Mouse (Mus musculus) midbrain, embryonic 14.5 days (tissue): ENCODE measurements at regions not wholly inside any gene's neighbourhood (a gene's known extent, or its start where the extent isn't known, plus 50 kb on each side); places are given as distances from the start of the nearest gene placed in this dataset.

Experiments used
- ATAC-seq: fragments of 200-750 bp; cut with Nextera tagmentation; 2 replicates; pipeline ENCODE4 v1.8.0; 2017; ENCODE audit warnings: moderate number of reproducible peaks, moderate library complexity; ENCODE audit not compliant: low FRiP score, low TSS enrichment
- DNase-seq: peaks from one replicate; pipeline ENCODE4 v3.0.0-alpha.2; 2015
- H3K27ac ChIP-seq: fragments of 300-500 bp; sonication (generic); replicated peaks from 2 replicates; pipeline ENCODE4 v1.5.1; 2014; ENCODE audit warnings: mild to moderate bottlenecking, low read depth, low read length, moderate library complexity
- H3K27me3 ChIP-seq: fragments of 300-500 bp; sonication (generic); 2 replicates; pipeline ENCODE4 v1.6.1; 2014; ENCODE audit warnings: low read length, control low read depth, mixed read lengths; ENCODE audit not compliant: control insufficient read depth, insufficient read depth
- H3K36me3 ChIP-seq: fragments of 300-500 bp; sonication (generic); 2 replicates; pipeline ENCODE4 v1.6.1; 2014; ENCODE audit warnings: low read length, control low read depth; ENCODE audit not compliant: control insufficient read depth, insufficient read depth
- H3K4me1 ChIP-seq: fragments of 300-500 bp; sonication (generic); 2 replicates; pipeline ENCODE4 v1.6.1; 2014; ENCODE audit warnings: mild to moderate bottlenecking, antibody characterized with exemption, low read length, control low read depth; ENCODE audit not compliant: control insufficient read depth, insufficient read depth
- H3K4me2 ChIP-seq: fragments of 300-500 bp; sonication (generic); 2 replicates; pipeline ENCODE4 v1.6.1; 2014; ENCODE audit warnings: mild to moderate bottlenecking, low read length, moderate library complexity
- H3K4me3 ChIP-seq: fragments of 300-500 bp; sonication (generic); replicated peaks from 2 replicates; pipeline ENCODE4 v1.5.1; 2014; ENCODE audit warnings: low read depth, low read length
- H3K9ac ChIP-seq: fragments of 300-500 bp; sonication (generic); replicated peaks from 2 replicates; pipeline ENCODE4 v1.6.1; 2014; ENCODE audit warnings: mild to moderate bottlenecking, low read length, moderate library complexity
- H3K9me3 ChIP-seq: fragments of 300-500 bp; sonication (generic); 2 replicates; pipeline ENCODE4 v1.6.1; 2016; ENCODE audit warnings: low read length, control low read depth, mixed read lengths; ENCODE audit not compliant: control insufficient read depth
- WGBS: fragments of 180-500 bp; shearing (Covaris S2); extraction: QIAGEN DNeasy Blood & Tissue Kit; methylation state at CpG from one replicate; pipeline ENCODE4 v1.1.7; 2014; 5-methylcytosine and 5-hydroxymethylcytosine counted together

- Histone ChIP-seq H3K27me3 (no peaks in the 10 kb centered on the region), H3K9ac (no peak overlapping the region), H3K36me3 (no peaks in the 10 kb centered on the region), H3K4me1 (no peaks in the 10 kb centered on the region; the same call in 1 of the 2 replicates), H3K27ac (no peak overlapping the region), H3K9me3 (no peaks in the 10 kb centered on the region), H3K4me3 (no peak overlapping the region), H3K4me2 (no peak overlapping the region)
- no peak for DNase-seq
- ATAC-seq, result no peak
Measured at GRCm38 (mm10) chr17:72993134-72993533, 75.0 kb downstream of the Lbh start.

- Histone ChIP-seq H3K9ac (no peak overlapping the region), H3K27ac (no peak overlapping the region), H3K36me3 (no peaks in the 10 kb centered on the region), H3K9me3 (no peaks in the 10 kb centered on the region), H3K27me3 (no peaks in the 10 kb centered on the region), H3K4me3 (no peak overlapping the region), H3K4me1 (no peaks in the 10 kb centered on the region; the same call in 1 of the 2 replicates), H3K4me2 (no peak overlapping the region)
- DNase-seq (no peak), ATAC-seq (no peak)
- WGBS, result 51% methylated on average over 7 of the region's 7 CpGs
Measured at GRCm38 (mm10) chr17:72993626-72994025, 75.5 kb downstream of the Lbh start.

GRCm38 (mm10) chr17:72996539-72996938 is 78.4 kb downstream of the Lbh start:
- no peaks in the 10 kb centered on the region; the same call in 1 of the 2 replicates for H3K4me1 ChIP-seq
- no peaks in the 10 kb centered on the region for H3K9me3 ChIP-seq
- WGBS, result 84% methylated on average over 7 of the region's 7 CpGs
- no peak for ATAC-seq
- no peak overlapping the region for H3K9ac ChIP-seq
- H3K4me3 ChIP-seq, result no peak overlapping the region
- no peak overlapping the region for H3K4me2 ChIP-seq
- DNase-seq, result no peak
- no peaks in the 10 kb centered on the region for H3K27me3 ChIP-seq
- no peak overlapping the region for H3K27ac ChIP-seq
- no peaks in the 10 kb centered on the region for H3K36me3 ChIP-seq

GRCm38 (mm10) chr17:72997301-72997921 is 79.3 kb downstream of the Lbh start:
- Histone ChIP-seq H3K9me3 (no peaks in the 10 kb centered on the region), H3K4me2 (no peak overlapping the region), H3K9ac (no peak overlapping the region), H3K27me3 (no peaks in the 10 kb centered on the region), H3K27ac (no peak overlapping the region), H3K4me1 (no peaks in the 10 kb centered on the region; the same call in 1 of the 2 replicates), H3K36me3 (no peaks in the 10 kb centered on the region), H3K4me3 (no peak overlapping the region)
- WGBS, result 19% methylated on average over 5 of the region's 5 CpGs
- DNase-seq (peak; percentile 25), ATAC-seq (no peak)

- Histone ChIP-seq H3K9ac (no peak overlapping the region), H3K9me3 (no peaks in the 10 kb centered on the region), H3K27ac (no peak overlapping the region), H3K4me1 (no peaks in the 10 kb centered on the region), H3K36me3 (no peaks in the 10 kb centered on the region), H3K4me2 (no peak overlapping the region), H3K4me3 (no peak overlapping the region), H3K27me3 (no peaks in the 10 kb centered on the region)
- 93% methylated on average over 9 of the region's 9 CpGs for WGBS
- DNase-seq (no peak), ATAC-seq (no peak)
Measured at GRCm38 (mm10) chr17:73005100-73005499, 87.0 kb downstream of the Lbh start.

GRCm38 (mm10) chr17:73008901-73009300 is 90.8 kb downstream of the Lbh start:
- Histone ChIP-seq H3K9me3 (no peaks in the 10 kb centered on the region), H3K36me3 (no peaks in the 10 kb centered on the region), H3K9ac (no peak overlapping the region), H3K27ac (no peak overlapping the region), H3K4me2 (no peak overlapping the region), H3K27me3 (no peaks in the 10 kb centered on the region), H3K4me1 (no peaks in the 10 kb centered on the region), H3K4me3 (no peak overlapping the region)
- WGBS, result 61% methylated on average over 4 of the region's 4 CpGs
- DNase-seq (peak; percentile 65), ATAC-seq (no peak)

- no peak for ATAC-seq
- no peak for DNase-seq
Measured at GRCm38 (mm10) chr17:73009962-73010361, 91.9 kb downstream of the Lbh start.

GRCm38 (mm10) chr17:73012356-73012755 is 94.3 kb downstream of the Lbh start:
- Histone ChIP-seq H3K36me3 (no peaks in the 10 kb centered on the region), H3K27ac (no peak overlapping the region), H3K27me3 (no peaks in the 10 kb centered on the region), H3K4me1 (no peaks in the 10 kb centered on the region), H3K9ac (no peak overlapping the region), H3K9me3 (no peaks in the 10 kb centered on the region), H3K4me3 (no peak overlapping the region), H3K4me2 (no peak overlapping the region)
- WGBS, result 52% methylated on average over 6 of the region's 6 CpGs
- ATAC-seq, result no peak
- DNase-seq, result no peak

More at GRCm38 (mm10) chr17:73009962-73010361, 91.9 kb downstream of the Lbh start:
- Histone ChIP-seq H3K4me1 (no peaks in the 10 kb centered on the region), H3K36me3 (no peaks in the 10 kb centered on the region), H3K9me3 (no peaks in the 10 kb centered on the region), H3K27ac (no peak overlapping the region), H3K4me2 (no peak overlapping the region), H3K9ac (no peak overlapping the region), H3K27me3 (no peaks in the 10 kb centered on the region), H3K4me3 (no peak overlapping the region)
- WGBS, result 90% methylated on average over 4 of the region's 4 CpGs

- Histone ChIP-seq H3K4me2 (no peak overlapping the region), H3K4me3 (no peak overlapping the region), H3K27ac (no peak overlapping the region), H3K9ac (no peak overlapping the region), H3K4me1 (no peaks in the 10 kb centered on the region), H3K36me3 (no peaks in the 10 kb centered on the region), H3K27me3 (no peaks in the 10 kb centered on the region), H3K9me3 (no peaks in the 10 kb centered on the region)
- 74% methylated on average over 5 of the region's 5 CpGs for WGBS
- ATAC-seq (no peak), DNase-seq (no peak)
Measured at GRCm38 (mm10) chr17:73012954-73013353, 94.8 kb upstream of the Lclat1 start.
